Mouse (Mus musculus) ES-Bruce4 (cell line): ENCODE results near the gene Col1a1.

ENCODE experiments used
- CTCF ChIP-seq: IDR thresholded peaks from one replicate; pipeline ENCODE4 v1.8.1; 2011; ENCODE audit warnings: low read depth, low read length
- EP300 ChIP-seq: IDR thresholded peaks from 2 replicates; pipeline ENCODE4 v1.6.1; 2011; ENCODE audit warnings: low read depth, low read length; ENCODE audit not compliant: insufficient read depth
- POLR2A ChIP-seq: IDR thresholded peaks from one replicate; pipeline ENCODE4 v1.8.1; 2011; ENCODE audit warnings: low read length; ENCODE audit not compliant: insufficient read depth

- TF ChIP-seq CTCF (no peak), POLR2A (no peak), EP300 (no peak)
Measured at GRCm38 (mm10) chr11:94916477-94916876, 19.5 kb upstream of the Col1a1 start.
